Mouse (Mus musculus): Measurements from ENCODE around the gene Zc3h10.
"Not testable (repeated sequence)": the region's sequence is repeated elsewhere in the genome, so short reads cannot be mapped to it uniquely, and the experiment has no call there.

Zc3h10 gene

GRCm38 (mm10) chr10:128522351-128522750 lies 25.2 kb downstream of the Zc3h10 start:
- DNase-seq = no peak

GRCm38 (mm10) chr10:128520591-128520990 lies 27.0 kb downstream of the Zc3h10 start:
- no peak for DNase-seq

GRCm38 (mm10) chr10:128518833-128519232 lies 28.7 kb downstream of the Zc3h10 start:
- peak; percentile 63 for DNase-seq

- DNase-seq = no peak
Observed at GRCm38 (mm10) chr10:128516677-128517076, 30.9 kb downstream of the Zc3h10 start.

- no peak for DNase-seq
Observed at GRCm38 (mm10) chr10:128516029-128516428, 31.5 kb downstream of the Zc3h10 start.

- no peak for DNase-seq
Observed at GRCm38 (mm10) chr10:128515044-128515443, 32.5 kb downstream of the Zc3h10 start.

- no peak for DNase-seq
Observed at GRCm38 (mm10) chr10:128511761-128512160, 35.8 kb downstream of the Zc3h10 start.

GRCm38 (mm10) chr10:128511189-128511588 lies 36.4 kb downstream of the Zc3h10 start:
- DNase-seq = no peak

GRCm38 (mm10) chr10:128510301-128510700 lies 37.3 kb downstream of the Zc3h10 start:
- no peak for DNase-seq

- no peak for DNase-seq
Observed at GRCm38 (mm10) chr10:128509831-128510230, 37.7 kb downstream of the Zc3h10 start.

- DNase-seq = no peak
Observed at GRCm38 (mm10) chr10:128509203-128509602, 38.4 kb downstream of the Zc3h10 start.

GRCm38 (mm10) chr10:128508260-128508659 lies 39.3 kb downstream of the Zc3h10 start:
- DNase-seq = no peak

- no peak for DNase-seq
Observed at GRCm38 (mm10) chr10:128505974-128506373, 41.6 kb downstream of the Zc3h10 start.

GRCm38 (mm10) chr10:128505371-128505667 lies 42.3 kb downstream of the Zc3h10 start:
- not testable (repeated sequence) for DNase-seq

- no peak for DNase-seq
Observed at GRCm38 (mm10) chr10:128504641-128505370, 42.8 kb downstream of the Zc3h10 start.

GRCm38 (mm10) chr10:128504012-128504411 lies 43.6 kb downstream of the Zc3h10 start:
- DNase-seq = no peak

- no peak for DNase-seq
Observed at GRCm38 (mm10) chr10:128503532-128503931, 44.0 kb downstream of the Zc3h10 start.

- DNase-seq = no peak
Observed at GRCm38 (mm10) chr10:128502341-128502740, 45.2 kb downstream of the Zc3h10 start.

- DNase-seq = peak; percentile 78
Observed at GRCm38 (mm10) chr10:128499116-128499671, 48.4 kb downstream of the Zc3h10 start.

GRCm38 (mm10) chr10:128498590-128498989 lies 49.0 kb downstream of the Zc3h10 start, which contains the start of gene Myl6b:
Gene Myl6b, minus strand, starts transcription at chr10:128498685.
- peak; percentile 98 for DNase-seq

GRCm38 (mm10) chr10:128497134-128497737 lies 50.3 kb downstream of the Zc3h10 start:
- DNase-seq = peak; percentile 70

- peak; percentile 57 for DNase-seq
Observed at GRCm38 (mm10) chr10:128496509-128497077, 51.0 kb downstream of the Zc3h10 start.

- DNase-seq = peak; percentile 23
Observed at GRCm38 (mm10) chr10:128495903-128496302, 51.7 kb downstream of the Zc3h10 start.

- DNase-seq = peak; percentile 43
Observed at GRCm38 (mm10) chr10:128495270-128495669, 52.3 kb downstream of the Zc3h10 start.

All from cerebellum, adult 9-11 months (tissue).